9 mouse cellular contexts compared by ENCODE assay signal in genomic region chr1:119818704-119819103, GRCm38 (mm10). TPM values are rescaled to one million over a fixed set of nuclear protein-coding genes. Genes with fewer than 3 reads are reported as not detected.
DNase-seq lines count a peak whose midpoint lies in the region; ATAC-seq and TF ChIP-seq lines count a peak whose summit lies in the region.
"Had no signal": no experiment of that assay in that cellular context is flagged by ENCODE, and none has a peak within 500 bp of the region (broad histone marks: within the 10 kb centered on the region; RNA-seq: fewer than 3 reads in every experiment).

No protein-coding gene starts in this region.

- no peak overlapping the region for H3K27ac ChIP-seq in liver, adult 2 months (replicated peaks; ENCODE audit: insufficient read depth, low read depth, low read length)
- H3K27ac ChIP-seq in liver, embryonic 11.5 days (ENCODE audit: low read depth, low read length), result no peak overlapping the region
- no peak overlapping the region for H3K27ac ChIP-seq in neural tube, embryonic 15.5 days (replicated peaks)
- H3K27ac ChIP-seq: liver, embryonic 15.5 days had no signal

- peaks cover 5% of the 10 kb centered on the region; the same call in 1 of the 2 replicates for H3K4me1 ChIP-seq in liver, adult 2 months (ENCODE audit: control insufficient read depth, insufficient read depth, low read length)
- no peaks in the 10 kb centered on the region for H3K4me1 ChIP-seq in liver, embryonic 11.5 days (replicated peaks; ENCODE audit: control insufficient read depth, insufficient read depth, low read length)
- H3K4me1 ChIP-seq in neural tube, embryonic 15.5 days, result no peaks in the 10 kb centered on the region
- H3K4me1 ChIP-seq: liver, embryonic 15.5 days had no signal

- no peak overlapping the region for H3K4me3 ChIP-seq in liver, adult 2 months (ENCODE audit: insufficient read depth, low read depth, low read length)
- H3K4me3 ChIP-seq in liver, embryonic 11.5 days (ENCODE audit: low read depth, low read length), result no peak overlapping the region
- no peak overlapping the region for H3K4me3 ChIP-seq in neural tube, embryonic 15.5 days (replicated peaks)
- H3K4me3 ChIP-seq: liver, embryonic 15.5 days had no signal

- H3K4me2 ChIP-seq in liver, embryonic 11.5 days, result no peak overlapping the region
- H3K4me2 ChIP-seq in neural tube, embryonic 15.5 days, result no peak overlapping the region
- H3K4me2 ChIP-seq: liver, embryonic 15.5 days had no signal

- ATAC-seq in liver, embryonic 11.5 days (replicated peaks; ENCODE audit: low FRiP score), result no peak
- no peak for ATAC-seq in neural tube, embryonic 15.5 days (ENCODE audit: low FRiP score)

- peak; percentile 27; the same call in 1 of the 2 replicates for TF ChIP-seq CTCF in liver, adult 2 months (IDR thresholded peaks at IDR 0.05; ENCODE audit: low read depth, low read length)

- peak; percentile 54 for DNase-seq in gastrocnemius, adult 18-20 months (ENCODE audit: low spot score)
- DNase-seq in gastrocnemius, postnatal 36 days, result no peak
- DNase-seq in liver, adult 2 months (ENCODE audit: extremely low read depth, low read depth, low spot score), result peak; percentile 43
- DNase-seq in liver, embryonic 11.5 days (ENCODE audit: low spot score), result no peak
- peak; percentile 74 for DNase-seq in adipocyte (ENCODE audit: low spot score)
- DNase-seq in naive thymus-derived CD4-positive, alpha-beta T cell, adult 2 months (ENCODE audit: low read depth), result peak; percentile 67
- no peak for DNase-seq in natural killer cell, adult 2 months (ENCODE audit: low spot score in 2 of 2)

- 29% methylated on average over 1 of the region's 1 CpGs for WGBS in liver, adult 2 months
- 76% methylated on average over 1 of the region's 1 CpGs for WGBS in liver, embryonic 11.5 days
- WGBS in neural tube, embryonic 15.5 days, result 77% methylated on average over 1 of the region's 1 CpGs

- H3K79me2 ChIP-seq in liver, adult 2 months (ENCODE audit: control insufficient read depth, insufficient read depth, low read length), result no peaks in the 10 kb centered on the region; the same call in 1 of the 2 replicates

- H3K9me3 ChIP-seq in liver, embryonic 11.5 days (ENCODE audit: control insufficient read depth, low read length), result no peaks in the 10 kb centered on the region
- no peaks in the 10 kb centered on the region for H3K9me3 ChIP-seq in neural tube, embryonic 15.5 days (replicated peaks)
- H3K9me3 ChIP-seq: liver, embryonic 15.5 days had no signal

- H3K36me3 ChIP-seq in liver, adult 2 months (ENCODE audit: control insufficient read depth, insufficient read depth, low read length), result no peaks in the 10 kb centered on the region
- no peaks in the 10 kb centered on the region for H3K36me3 ChIP-seq in liver, embryonic 11.5 days (ENCODE audit: control insufficient read depth, insufficient read depth, low read length)
- no peaks in the 10 kb centered on the region for H3K36me3 ChIP-seq in neural tube, embryonic 15.5 days
- H3K36me3 ChIP-seq: liver, embryonic 15.5 days had no signal

- no peak overlapping the region for H3K9ac ChIP-seq in liver, adult 2 months (ENCODE audit: low read depth, low read length)
- no peak overlapping the region for H3K9ac ChIP-seq in liver, embryonic 11.5 days (ENCODE audit: low read depth, low read length)
- H3K9ac ChIP-seq in neural tube, embryonic 15.5 days (replicated peaks), result no peak overlapping the region
- H3K9ac ChIP-seq: liver, embryonic 15.5 days had no signal

- no peaks in the 10 kb centered on the region for H3K27me3 ChIP-seq in liver, adult 2 months (ENCODE audit: control insufficient read depth, insufficient read depth, low read length)
- H3K27me3 ChIP-seq in liver, embryonic 11.5 days (replicated peaks; ENCODE audit: control insufficient read depth, insufficient read depth, low read length), result no peaks in the 10 kb centered on the region
- H3K27me3 ChIP-seq in neural tube, embryonic 15.5 days (replicated peaks), result no peaks in the 10 kb centered on the region
- H3K27me3 ChIP-seq: liver, embryonic 15.5 days had no signal

- no peak for TF ChIP-seq POLR2A in liver, adult 2 months (IDR thresholded peaks at IDR 0.05; ENCODE audit: extremely low read depth, insufficient read depth, low read length)

- intact Hi-C loops in gastrocnemius, postnatal 36 days (cut with DNase I), result loop anchor here (2.0 to 5.0 kb wide), 3 partner anchors 76 to 194 kb away; no protein-coding TSS in a partner anchor

RNA-seq across cellular contexts. Expression of gene Ptpn4, which starts 18.7 kb away (rescaled TPM):
- 10 to 100 TPM; 28.4 to 35.2 TPM for total RNA-seq in gastrocnemius, adult 18-20 months (2021)
- 10 to 100 TPM; 20.8 to 28.5 TPM for total RNA-seq in gastrocnemius, postnatal 36 days (2021)
- total RNA-seq in liver, adult 2 months (2014; rRNA removed), result 6.1 and 6.6 TPM in 2 replicates
- 1.2 and 1.6 TPM in 2 replicates for polyA plus RNA-seq in liver, adult 2 months (2012; rRNA removed)
- 5.4 and 7.2 TPM in 2 replicates for polyA plus RNA-seq in liver, embryonic 11.5 days (2014; fragmentation: Nextera tagmentation; extraction: Ambion mirVana)
- 7.7 and 11.8 TPM in 2 replicates for polyA plus RNA-seq in neural tube, embryonic 15.5 days (2015; fragmentation: Nextera tagmentation; extraction: Ambion mirVana)

Comparison
In these comparisons a context has a peak if more than half of its experiments do, and no peak if none do; other contexts are left out.
1. DNase-seq: peak in gastrocnemius, adult 18-20 months (single experiment), liver, adult 2 months (single experiment), adipocyte (single experiment) and naive thymus-derived CD4-positive, alpha-beta T cell, adult 2 months (single experiment); none in gastrocnemius, postnatal 36 days (0 of 2), liver, embryonic 11.5 days (single experiment) and natural killer cell, adult 2 months (0 of 2).